Mouse (Mus musculus): ENCODE measurements around the gene Eral1. TPM values are rescaled to one million over a fixed set of nuclear protein-coding genes. Genes with fewer than 3 reads are reported as not detected.
"Not testable (repeated sequence)": the region's sequence is repeated elsewhere in the genome, so short reads cannot be mapped to it uniquely, and the experiment has no call there.

Eral1 gene
- polyA plus RNA-seq, 1 experiment from 2014 or later = 31.2 TPM

DNA sequence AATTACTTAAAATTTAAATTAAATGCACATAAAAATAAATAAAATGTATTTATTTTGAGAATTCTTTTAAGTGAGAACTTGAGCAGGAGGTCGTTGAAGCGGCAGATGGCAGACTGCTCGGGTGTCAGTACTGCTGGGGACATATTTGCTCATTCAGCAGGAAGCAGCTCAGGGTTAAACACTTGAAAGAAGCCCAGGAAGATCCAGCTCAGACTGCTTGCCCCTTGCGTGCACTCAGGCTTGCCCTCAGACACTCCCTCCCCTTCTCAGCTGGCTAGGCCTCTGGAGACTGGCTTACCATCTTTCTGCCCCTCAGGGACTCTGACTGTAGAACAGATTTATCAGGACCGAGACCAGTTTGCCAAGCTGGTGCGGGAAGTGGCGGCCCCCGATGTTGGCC is 23.2 kb downstream of the Eral1 start:
- no peak for ATAC-seq
- 82% methylated on average over 8 of the region's 8 CpGs for WGBS
- no peaks in the 10 kb centered on the region; the same call in 1 of the 2 replicates for H3K36me3 ChIP-seq (ENCODE audit: control insufficient read depth, insufficient read depth, low read length)
- H3K27me3 ChIP-seq (replicated peaks; ENCODE audit: control insufficient read depth, insufficient read depth, low read length) = no peaks in the 10 kb centered on the region
- no peak overlapping the region for H3K27ac ChIP-seq (ENCODE audit: low read length)
- no peaks in the 10 kb centered on the region for H3K9me3 ChIP-seq (ENCODE audit: control insufficient read depth, low read length)
- no peak overlapping the region for H3K4me3 ChIP-seq (ENCODE audit: low read length)
- H3K9ac ChIP-seq (ENCODE audit: low read depth, low read length) = no peak overlapping the region
- peaks cover 4% of the 10 kb centered on the region; the same call in 1 of the 2 replicates for H3K4me1 ChIP-seq (ENCODE audit: control insufficient read depth, insufficient read depth, low read length)
- H3K4me2 ChIP-seq (ENCODE audit: low read depth, low read length) = no peak overlapping the region

DNA sequence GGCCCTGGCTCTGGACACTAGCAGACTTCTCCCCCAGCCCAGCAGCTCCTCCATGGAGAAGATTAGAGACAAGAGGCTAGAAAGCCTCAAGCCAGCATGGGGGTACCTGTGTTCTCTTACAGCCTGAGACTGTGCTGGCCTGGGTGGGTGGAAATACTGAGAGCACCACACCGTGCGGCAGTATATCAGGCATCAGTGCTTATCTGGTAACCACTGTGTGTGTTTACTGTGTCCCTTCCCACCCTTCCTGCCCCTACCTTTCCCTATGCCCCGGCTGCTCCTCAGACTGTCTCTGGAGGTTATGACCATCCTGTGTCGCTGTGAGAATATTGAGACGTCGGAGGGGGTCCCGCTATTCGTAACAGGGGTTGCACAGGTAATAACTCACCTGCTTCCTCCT is 27.1 kb downstream of the Eral1 start:
- H3K4me1 ChIP-seq (ENCODE audit: control insufficient read depth, insufficient read depth, low read length) = no peaks in the 10 kb centered on the region
- 78% methylated on average over 8 of the region's 8 CpGs for WGBS

DNA sequence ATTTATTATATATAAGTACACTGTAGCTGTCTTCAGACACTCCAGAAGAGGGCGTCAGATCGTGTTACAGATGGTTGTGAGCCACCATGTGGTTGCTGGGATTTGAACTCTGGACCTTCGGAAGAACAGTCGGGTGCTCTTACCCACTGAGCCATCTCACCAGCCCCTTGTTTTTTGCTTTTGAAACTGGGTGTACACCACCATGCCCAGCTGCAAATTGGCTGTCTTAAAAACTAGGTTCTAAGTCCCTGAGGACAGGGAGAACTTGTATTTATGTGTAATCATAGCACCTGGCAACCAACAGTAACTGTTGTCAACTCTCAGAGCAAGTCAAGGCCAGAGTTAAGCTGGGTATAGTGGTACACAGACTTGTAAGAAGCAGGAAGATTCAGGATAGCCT is 31.5 kb downstream of the Eral1 start:
- H3K36me3 ChIP-seq (ENCODE audit: control insufficient read depth, insufficient read depth, low read length); H3K9me3 ChIP-seq (ENCODE audit: control insufficient read depth, low read length); H3K4me3 ChIP-seq (ENCODE audit: low read length); H3K27me3 ChIP-seq (replicated peaks; ENCODE audit: control insufficient read depth, insufficient read depth, low read length); H3K4me1 ChIP-seq (ENCODE audit: control insufficient read depth, insufficient read depth, low read length); H3K9ac ChIP-seq (ENCODE audit: low read depth, low read length); H3K27ac ChIP-seq (ENCODE audit: low read length); H3K4me2 ChIP-seq (ENCODE audit: low read depth, low read length); ATAC-seq: not testable (repeated sequence)
- WGBS = 85% methylated on average over 4 of the region's 4 CpGs

More for the DNA sequence above, 27.1 kb downstream of the Eral1 start:
- H3K27ac ChIP-seq (ENCODE audit: low read length) = no peak overlapping the region
- no peak overlapping the region for H3K4me2 ChIP-seq (ENCODE audit: low read depth, low read length)
- no peaks in the 10 kb centered on the region; the same call in 1 of the 2 replicates for H3K36me3 ChIP-seq (ENCODE audit: control insufficient read depth, insufficient read depth, low read length)
- H3K27me3 ChIP-seq (replicated peaks; ENCODE audit: control insufficient read depth, insufficient read depth, low read length) = no peaks in the 10 kb centered on the region
- no peak overlapping the region for H3K9ac ChIP-seq (ENCODE audit: low read depth, low read length)
- H3K4me3 ChIP-seq (ENCODE audit: low read length) = no peak overlapping the region
- ATAC-seq = no peak
- H3K9me3 ChIP-seq (ENCODE audit: control insufficient read depth, low read length) = no peaks in the 10 kb centered on the region

DNA sequence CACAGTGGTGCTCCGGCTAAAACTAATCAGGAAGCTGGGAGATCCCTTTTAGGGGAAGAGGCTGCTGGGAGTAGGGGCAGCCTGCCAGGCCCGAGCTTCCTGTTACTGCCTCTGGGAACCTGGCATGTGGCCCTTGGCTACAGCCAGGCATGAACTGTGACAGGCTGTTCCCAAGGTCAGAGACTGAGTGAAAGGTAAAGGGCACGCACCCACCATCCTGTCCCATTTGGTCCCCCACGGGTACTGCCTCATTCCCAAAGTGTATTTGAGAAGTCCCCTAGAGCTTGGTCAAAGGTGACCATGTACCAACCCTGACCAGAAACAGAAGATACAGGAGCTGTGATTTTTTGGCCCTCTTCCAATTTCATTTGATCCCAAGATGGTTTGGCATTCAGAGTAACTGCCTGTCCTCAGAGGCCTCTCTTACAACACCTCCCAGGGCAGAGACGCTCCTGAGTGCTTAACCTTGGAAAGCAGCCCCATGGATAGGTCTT is 35.4 kb downstream of the Eral1 start:
- no peak overlapping the region for H3K4me3 ChIP-seq (ENCODE audit: low read length)
- H3K4me1 ChIP-seq (ENCODE audit: control insufficient read depth, insufficient read depth, low read length) = no peaks in the 10 kb centered on the region
- 71% methylated on average over 5 of the region's 5 CpGs for WGBS
- no peaks in the 10 kb centered on the region for H3K9me3 ChIP-seq (ENCODE audit: control insufficient read depth, low read length)
- no peak overlapping the region for H3K4me2 ChIP-seq (ENCODE audit: low read depth, low read length)
- no peaks in the 10 kb centered on the region for H3K27me3 ChIP-seq (replicated peaks; ENCODE audit: control insufficient read depth, insufficient read depth, low read length)
- no peaks in the 10 kb centered on the region for H3K36me3 ChIP-seq (ENCODE audit: control insufficient read depth, insufficient read depth, low read length)
- H3K9ac ChIP-seq (ENCODE audit: low read depth, low read length) = no peak overlapping the region
- H3K27ac ChIP-seq (ENCODE audit: low read length) = no peak overlapping the region
- peak; percentile 48; the same call in 1 of the 2 replicates for ATAC-seq

DNA sequence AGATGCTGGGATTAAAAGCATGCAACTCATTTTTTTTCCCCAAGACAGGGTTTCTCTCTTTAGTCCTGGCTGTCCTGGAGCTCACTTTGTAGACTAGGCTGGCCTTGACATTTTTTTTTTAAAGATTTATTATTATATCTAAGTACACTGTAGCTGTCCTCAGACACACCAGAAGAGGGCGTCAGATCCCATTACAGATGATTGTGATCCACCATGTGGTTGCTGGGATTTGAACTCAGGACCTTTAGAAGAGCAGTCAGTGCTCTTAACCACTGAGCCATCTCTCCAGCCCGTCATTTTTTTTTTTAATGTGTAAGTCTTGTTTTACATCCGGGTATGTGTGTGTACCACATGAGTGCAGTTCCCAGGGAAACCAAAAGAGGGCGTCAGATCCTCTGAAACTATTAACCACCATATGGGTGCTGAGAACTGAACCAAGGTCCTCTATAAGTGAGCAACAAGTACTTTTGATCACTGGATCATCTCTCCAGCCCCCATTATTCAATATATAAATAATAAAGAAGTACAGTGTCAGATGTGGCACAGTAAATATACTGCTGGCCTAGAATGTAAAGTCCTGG is 37.8 kb downstream of the Eral1 start:
- 92% methylated on average over 4 of the region's 4 CpGs for WGBS
- ATAC-seq; H3K9ac ChIP-seq (ENCODE audit: low read depth, low read length); H3K27ac ChIP-seq (ENCODE audit: low read length); H3K9me3 ChIP-seq (ENCODE audit: control insufficient read depth, low read length); H3K4me2 ChIP-seq (ENCODE audit: low read depth, low read length); H3K4me3 ChIP-seq (ENCODE audit: low read length); H3K36me3 ChIP-seq (ENCODE audit: control insufficient read depth, insufficient read depth, low read length); H3K27me3 ChIP-seq (replicated peaks; ENCODE audit: control insufficient read depth, insufficient read depth, low read length); H3K4me1 ChIP-seq (ENCODE audit: control insufficient read depth, insufficient read depth, low read length): not testable (repeated sequence)

DNA sequence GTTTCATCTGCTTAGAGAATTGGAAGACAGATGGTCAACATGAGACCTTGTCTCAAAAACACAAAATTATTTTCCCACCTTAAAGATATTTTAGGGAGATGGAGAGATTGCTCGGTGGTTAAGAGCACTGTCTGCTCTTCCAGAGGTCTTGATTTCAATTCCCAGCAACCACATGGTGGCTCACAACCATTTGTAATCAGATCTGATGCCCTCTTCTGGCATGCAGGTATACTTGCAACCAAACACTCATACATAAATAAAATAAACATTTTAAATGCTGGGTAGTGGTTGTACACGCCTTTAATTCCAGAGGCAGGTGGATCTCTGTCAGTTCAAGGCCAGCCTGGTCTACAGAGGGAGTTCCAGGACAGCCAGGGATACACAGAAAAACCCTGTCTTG is 39.3 kb downstream of the Eral1 start:
- Histone ChIP-seq H3K4me1 (ENCODE audit: control insufficient read depth, insufficient read depth, low read length) (peaks cover 9% of the 10 kb centered on the region), H3K4me2 (ENCODE audit: low read depth, low read length) (no peak overlapping the region), H3K27ac (ENCODE audit: low read length) (no peak overlapping the region), H3K36me3 (ENCODE audit: control insufficient read depth, insufficient read depth, low read length) (no peaks in the 10 kb centered on the region), H3K27me3 (replicated peaks; ENCODE audit: control insufficient read depth, insufficient read depth, low read length) (no peaks in the 10 kb centered on the region), H3K9me3 (ENCODE audit: control insufficient read depth, low read length) (no peaks in the 10 kb centered on the region), H3K9ac (ENCODE audit: low read depth, low read length) (no peak overlapping the region), H3K4me3 (ENCODE audit: low read length) (no peak overlapping the region)
- 66% methylated on average over 2 of the region's 2 CpGs for WGBS
- no peak for ATAC-seq

GRCm38 (mm10) chr11:78037831-78038752 is 42.1 kb downstream of the Eral1 start, which contains the start of gene Flot2:
Gene Flot2, plus strand, starts transcription at chr11:78037931.
- Histone ChIP-seq H3K36me3 (ENCODE audit: control insufficient read depth, insufficient read depth, low read length) (no peaks in the 10 kb centered on the region), H3K9me3 (ENCODE audit: control insufficient read depth, low read length) (no peaks in the 10 kb centered on the region), H3K9ac (ENCODE audit: low read depth, low read length) (peak within 1 kb of the TSS; percentile 88), H3K27me3 (replicated peaks; ENCODE audit: control insufficient read depth, insufficient read depth, low read length) (no peaks in the 10 kb centered on the region), H3K4me1 (ENCODE audit: control insufficient read depth, insufficient read depth, low read length) (peaks cover 12% of the 10 kb centered on the region), H3K4me2 (ENCODE audit: low read depth, low read length) (peak within 1 kb of the TSS; percentile 89), H3K4me3 (ENCODE audit: low read length) (peak within 1 kb of the TSS; percentile 79), H3K27ac (ENCODE audit: low read length) (peak within 1 kb of the TSS; percentile 72)
- peak; percentile 88 for ATAC-seq
- WGBS = 2% methylated on average over 51 of the region's 55 CpGs

- ATAC-seq = no peak
- H3K36me3 ChIP-seq (ENCODE audit: control insufficient read depth, insufficient read depth, low read length) = no peaks in the 10 kb centered on the region
- no peak overlapping the region for H3K9ac ChIP-seq (ENCODE audit: low read depth, low read length)
- no peak overlapping the region for H3K27ac ChIP-seq (ENCODE audit: low read length)
- peaks cover 16% of the 10 kb centered on the region for H3K4me1 ChIP-seq (ENCODE audit: control insufficient read depth, insufficient read depth, low read length)
- H3K4me3 ChIP-seq (ENCODE audit: low read length) = no peak overlapping the region
- no peak overlapping the region for H3K4me2 ChIP-seq (ENCODE audit: low read depth, low read length)
- WGBS = 88% methylated on average over 10 of the region's 10 CpGs
- H3K9me3 ChIP-seq (ENCODE audit: control insufficient read depth, low read length) = no peaks in the 10 kb centered on the region
- H3K27me3 ChIP-seq (replicated peaks; ENCODE audit: control insufficient read depth, insufficient read depth, low read length) = no peaks in the 10 kb centered on the region
These were observed 43.4 kb downstream of the Eral1 start for GRCm38 (mm10) chr11:78036791-78037190.

GRCm38 (mm10) chr11:78033931-78034617 is 46.1 kb downstream of the Eral1 start:
- H3K4me2 ChIP-seq (ENCODE audit: low read depth, low read length) = no peak overlapping the region
- WGBS = 92% methylated on average over 23 of the region's 23 CpGs
- no peaks in the 10 kb centered on the region for H3K27me3 ChIP-seq (replicated peaks; ENCODE audit: control insufficient read depth, insufficient read depth, low read length)
- H3K4me1 ChIP-seq (ENCODE audit: control insufficient read depth, insufficient read depth, low read length) = peaks cover 20% of the 10 kb centered on the region
- no peak for ATAC-seq
- 0 out of 2 replicates have a peak, but pooled peaks cover 3% of the 10 kb centered on the region for H3K36me3 ChIP-seq (ENCODE audit: control insufficient read depth, insufficient read depth, low read length)
- no peak overlapping the region for H3K9ac ChIP-seq (ENCODE audit: low read depth, low read length)
- H3K9me3 ChIP-seq (ENCODE audit: control insufficient read depth, low read length) = no peaks in the 10 kb centered on the region
- H3K4me3 ChIP-seq (ENCODE audit: low read length) = no peak overlapping the region
- no peak overlapping the region for H3K27ac ChIP-seq (ENCODE audit: low read length)

Data from intestine, embryonic 16.5 days (tissue).